Mouse (Mus musculus) small intestine, adult 2 months (tissue): ENCODE data around the gene Sept9. TPM values are rescaled to one million over a fixed set of nuclear protein-coding genes. Genes with fewer than 3 reads are reported as not detected.

ENCODE experiments used
- H3K27ac ChIP-seq: fragments of 200-500 bp; 2 replicates; pipeline ENCODE4 v1.5.1; 2012; ENCODE audit warnings: low read depth, low read length, control low read depth, inconsistent platforms; ENCODE audit not compliant: insufficient read depth
- H3K27me3 ChIP-seq: fragments of 200-500 bp; 2 replicates; pipeline ENCODE4 v1.6.1; 2012; ENCODE audit warnings: mild to moderate bottlenecking, moderate library complexity, low read length, inconsistent platforms; ENCODE audit not compliant: control insufficient read depth, insufficient read depth
- H3K36me3 ChIP-seq: fragments of 200-500 bp; 2 replicates; pipeline ENCODE4 v1.6.1; 2012; ENCODE audit warnings: mild to moderate bottlenecking, low read length, control low read depth, inconsistent platforms; ENCODE audit not compliant: control insufficient read depth, insufficient read depth
- H3K4me1 ChIP-seq: fragments of 200-500 bp; 2 replicates; pipeline ENCODE4 v1.6.1; 2012; ENCODE audit warnings: low read length, inconsistent platforms, mixed read lengths; ENCODE audit not compliant: control insufficient read depth, insufficient read depth, insufficient read length
- H3K4me3 ChIP-seq: fragments of 200-500 bp; 2 replicates; pipeline ENCODE4 v1.5.1; 2012; ENCODE audit warnings: low read depth, mild to moderate bottlenecking, control low read depth, inconsistent platforms, low read length, moderate library complexity
- CTCF ChIP-seq: fragments of 200-500 bp; IDR thresholded peaks from 2 replicates; pipeline ENCODE4 v1.5.1; 2012; ENCODE audit warnings: low read depth, mild to moderate bottlenecking, control low read depth, inconsistent platforms, low read length, moderate library complexity, mixed read lengths; ENCODE audit not compliant: insufficient replicate concordance, insufficient read length; ENCODE audit errors: extremely low read depth
- POLR2A ChIP-seq: fragments of 200-500 bp; IDR thresholded peaks from 2 replicates; pipeline ENCODE4 v1.6.1; 2012; ENCODE audit warnings: low read depth, mild to moderate bottlenecking, control low read depth, inconsistent platforms, low read length, moderate library complexity
- WGBS: fragments of 180-500 bp; shearing (Covaris S2); methylation state at CpG from one replicate; pipeline ENCODE4 v1.1.7; 2018; 5-methylcytosine and 5-hydroxymethylcytosine counted together
- polyA plus RNA-seq: library from polyadenylated mRNA; depleted of rRNA; stranded (reverse); fragments of >200 nt; gene quantifications from 2 replicates; pipeline ENCODE4 v1.2.3, GENCODE M21; 2012

Gene Sept9
- polyA plus RNA-seq, 1 experiment, result 31.0 TPM

DNA sequence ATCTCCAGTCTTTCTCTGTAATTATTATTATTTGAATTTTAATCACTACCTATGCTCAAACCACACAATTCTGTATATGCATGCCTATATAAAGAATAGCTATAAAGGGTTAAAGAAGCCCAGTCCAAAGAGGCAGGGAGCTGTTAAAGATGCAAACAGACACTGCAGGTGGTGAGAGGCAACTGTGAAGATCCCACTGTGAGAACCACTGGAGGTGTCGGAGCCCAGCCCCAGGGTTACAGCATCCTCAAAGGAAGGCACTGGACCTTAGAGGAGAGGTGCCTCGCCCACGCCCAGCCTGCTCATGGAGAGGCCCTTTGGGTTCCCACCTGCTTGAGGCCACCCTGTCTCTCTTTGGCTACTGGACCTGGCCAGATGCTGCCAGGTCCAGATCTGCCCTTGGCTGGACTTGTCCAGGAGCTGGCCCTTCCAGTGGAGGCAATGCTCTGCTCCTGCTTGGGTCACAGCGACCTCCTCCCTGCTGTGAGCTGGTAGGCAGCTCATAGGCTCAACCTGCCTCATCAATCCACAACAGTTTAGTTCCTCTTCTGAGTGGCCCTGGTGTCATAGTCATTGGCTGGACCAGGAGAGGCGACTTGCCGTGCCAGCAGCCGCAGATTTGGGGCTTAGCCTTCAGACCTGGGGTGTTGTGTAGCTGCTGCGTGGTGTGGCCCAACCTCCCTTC lies 45.7 kb downstream of the Sept9 start:
- Histone ChIP-seq H3K27ac (no peak overlapping the region), H3K4me1 (peaks cover 14% of the 10 kb centered on the region), H3K27me3 (no peaks in the 10 kb centered on the region), H3K36me3 (no peaks in the 10 kb centered on the region; the same call in 1 of the 2 replicates), H3K4me3 (no peak overlapping the region)
- 85% methylated on average over 8 of the region's 8 CpGs for WGBS
- TF ChIP-seq CTCF (no peak), POLR2A (no peak)

DNA sequence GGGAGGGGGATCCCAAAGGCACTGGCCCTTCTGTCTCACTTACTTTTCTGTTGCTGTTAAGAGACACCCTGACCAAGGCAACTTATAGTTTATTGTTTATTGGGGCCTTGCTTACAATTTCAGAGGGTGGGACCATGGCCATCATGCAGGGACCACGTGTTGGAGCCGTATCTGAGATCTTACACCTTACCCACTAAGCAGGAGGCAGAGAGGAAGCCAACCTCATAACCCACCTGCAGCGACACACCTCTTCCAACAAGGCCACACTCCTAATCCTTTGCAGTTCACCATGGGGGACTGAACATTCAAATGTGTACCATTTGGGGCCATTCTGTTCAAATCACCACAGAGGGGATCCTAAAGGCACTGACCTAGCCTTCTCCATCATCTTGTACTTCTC lies 46.4 kb downstream of the Sept9 start:
- WGBS, result 84% methylated on average over 3 of the region's 3 CpGs
- no peak overlapping the region for H3K27ac ChIP-seq
- TF ChIP-seq POLR2A, result no peak
- no peak for TF ChIP-seq CTCF
- H3K27me3 ChIP-seq, result no peaks in the 10 kb centered on the region
- H3K4me1 ChIP-seq, result peaks cover 14% of the 10 kb centered on the region
- no peak overlapping the region for H3K4me3 ChIP-seq
- H3K36me3 ChIP-seq, result no peaks in the 10 kb centered on the region; the same call in 1 of the 2 replicates

- TF ChIP-seq CTCF (no peak), POLR2A (no peak)
- no peaks in the 10 kb centered on the region; the same call in 1 of the 2 replicates for H3K36me3 ChIP-seq
- H3K27ac ChIP-seq, result 0 out of 2 replicates have a peak overlapping the region, but pooled peaks have one; percentile 14
- 52% methylated on average over 8 of the region's 8 CpGs for WGBS
- peaks cover 14% of the 10 kb centered on the region for H3K4me1 ChIP-seq
- no peaks in the 10 kb centered on the region for H3K27me3 ChIP-seq
- H3K4me3 ChIP-seq, result no peak overlapping the region
These were observed 46.8 kb downstream of the Sept9 start for GRCm38 (mm10) chr11:117246286-117246685.

- WGBS, result 74% methylated on average over 9 of the region's 9 CpGs
- Histone ChIP-seq H3K27ac (peak overlapping the region; percentile 31), H3K27me3 (no peaks in the 10 kb centered on the region), H3K4me3 (no peak overlapping the region), H3K4me1 (peaks cover 14% of the 10 kb centered on the region), H3K36me3 (no peaks in the 10 kb centered on the region; the same call in 1 of the 2 replicates)
- TF ChIP-seq POLR2A (no peak), CTCF (no peak)
These were observed 47.5 kb downstream of the Sept9 start for GRCm38 (mm10) chr11:117246981-117247431.

GRCm38 (mm10) chr11:117247541-117247940 lies 48.1 kb downstream of the Sept9 start:
- no peak overlapping the region for H3K4me3 ChIP-seq
- TF ChIP-seq CTCF, result no peak
- TF ChIP-seq POLR2A, result no peak
- no peaks in the 10 kb centered on the region for H3K27me3 ChIP-seq
- peaks cover 10% of the 10 kb centered on the region for H3K4me1 ChIP-seq
- no peaks in the 10 kb centered on the region; the same call in 1 of the 2 replicates for H3K36me3 ChIP-seq
- 76% methylated on average over 5 of the region's 5 CpGs for WGBS
- H3K27ac ChIP-seq, result 0 out of 2 replicates have a peak overlapping the region, but pooled peaks have one; percentile 31

DNA sequence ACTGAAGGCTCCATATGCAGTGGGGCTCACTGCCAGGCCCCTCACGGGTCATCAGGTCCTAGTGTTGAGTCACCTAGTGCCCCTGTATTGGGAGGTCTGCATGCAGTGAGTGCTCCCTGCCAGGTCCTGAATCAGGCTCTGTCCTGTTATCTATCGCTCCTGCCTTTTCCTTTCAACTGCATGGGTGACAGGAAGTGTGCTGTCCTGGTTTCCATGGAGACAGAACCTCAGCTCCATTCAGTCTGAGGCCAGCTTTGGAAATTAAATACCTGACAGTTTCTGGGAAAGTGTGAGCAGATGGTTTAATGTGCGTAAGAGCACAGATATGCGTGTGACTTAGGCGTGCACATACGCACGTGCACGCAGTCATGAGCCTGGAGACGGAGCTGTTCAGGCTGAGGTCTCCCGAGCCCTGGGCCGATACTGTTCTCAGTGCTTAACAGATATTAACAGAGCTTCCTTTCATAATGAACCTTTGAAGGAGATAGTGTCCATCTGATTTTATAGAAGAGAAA lies 49.3 kb downstream of the Sept9 start:
- WGBS, result 79% methylated on average over 11 of the region's 11 CpGs
- Histone ChIP-seq H3K27ac (no peak overlapping the region), H3K4me1 (peaks cover 10% of the 10 kb centered on the region)

GRCm38 (mm10) chr11:117249282-117249984 lies 50.0 kb downstream of the Sept9 start:
- H3K27ac ChIP-seq, result no peak overlapping the region
- H3K4me1 ChIP-seq, result peaks cover 10% of the 10 kb centered on the region
- H3K36me3 ChIP-seq, result no peaks in the 10 kb centered on the region; the same call in 1 of the 2 replicates
- no peak for TF ChIP-seq CTCF
- no peak for TF ChIP-seq POLR2A
- WGBS, result 82% methylated on average over 18 of the region's 18 CpGs
- H3K4me3 ChIP-seq, result no peak overlapping the region
- H3K27me3 ChIP-seq, result no peaks in the 10 kb centered on the region

More for the DNA sequence above, 49.3 kb downstream of the Sept9 start:
- TF ChIP-seq POLR2A (no peak), CTCF (no peak)
- no peak overlapping the region for H3K4me3 ChIP-seq
- H3K27me3 ChIP-seq, result no peaks in the 10 kb centered on the region
- H3K36me3 ChIP-seq, result no peaks in the 10 kb centered on the region; the same call in 1 of the 2 replicates
